Mouse (Mus musculus) heart, embryonic 16.5 days (tissue): ENCODE results near the gene Srpx. TPM values are rescaled to one million over a fixed set of nuclear protein-coding genes. Genes with fewer than 3 reads are reported as not detected.

Experiments
- ATAC-seq: fragments of 200-750 bp; cut with Nextera tagmentation; replicated peaks from 2 replicates; pipeline ENCODE4 v1.8.0; 2017; ENCODE audit warnings: moderate number of reproducible peaks; ENCODE audit not compliant: insufficient read depth, low FRiP score; ENCODE audit errors: extremely low read depth
- H3K27ac ChIP-seq: fragments of 300-500 bp; sonication (generic); 2 replicates; pipeline ENCODE4 v1.5.1; 2014; ENCODE audit warnings: mild to moderate bottlenecking, low read length, control low read depth, moderate library complexity
- H3K27me3 ChIP-seq: fragments of 300-500 bp; sonication (generic); 2 replicates; pipeline ENCODE4 v1.6.1; 2014; ENCODE audit warnings: low read length, mixed read lengths; ENCODE audit not compliant: control insufficient read depth, insufficient read depth
- H3K36me3 ChIP-seq: fragments of 300-500 bp; sonication (generic); 2 replicates; pipeline ENCODE4 v1.6.1; 2014; ENCODE audit not compliant: control insufficient read depth, insufficient read depth
- H3K4me1 ChIP-seq: fragments of 300-500 bp; sonication (generic); 2 replicates; pipeline ENCODE4 v1.6.1; 2014; ENCODE audit warnings: low read length, mixed read lengths; ENCODE audit not compliant: control insufficient read depth, insufficient read depth
- H3K4me2 ChIP-seq: fragments of 300-500 bp; sonication (generic); 2 replicates; pipeline ENCODE4 v1.6.1; 2014; ENCODE audit warnings: low read depth, mild to moderate bottlenecking, control low read depth, low read length
- H3K4me3 ChIP-seq: fragments of 300-500 bp; sonication (generic); 2 replicates; pipeline ENCODE4 v1.5.1; 2014; ENCODE audit warnings: mild to moderate bottlenecking, control low read depth, low read length
- H3K9ac ChIP-seq: fragments of 300-500 bp; sonication (generic); 2 replicates; pipeline ENCODE4 v1.6.1; 2014; ENCODE audit warnings: low read length, control low read depth
- H3K9me3 ChIP-seq: fragments of 300-500 bp; sonication (generic); replicated peaks from 2 replicates; pipeline ENCODE4 v1.6.1; 2016; ENCODE audit warnings: low read length; ENCODE audit not compliant: control insufficient read depth
- WGBS: fragments of 180-500 bp; shearing (Covaris S2); extraction: QIAGEN DNeasy Blood & Tissue Kit; methylation state at CpG from one replicate; pipeline ENCODE4 v1.1.7; 2014; 5-methylcytosine and 5-hydroxymethylcytosine counted together
- polyA plus RNA-seq: library from polyadenylated mRNA; unstranded; fragments of >200 nt; fragmentation: Nextera tagmentation; extraction: Ambion mirVana; gene quantifications from 2 replicates; pipeline ENCODE4 v1.2.1, GENCODE M21; 2015

The Srpx gene
- polyA plus RNA-seq, 1 experiment from 2014 or later = 14.5 TPM

DNA sequence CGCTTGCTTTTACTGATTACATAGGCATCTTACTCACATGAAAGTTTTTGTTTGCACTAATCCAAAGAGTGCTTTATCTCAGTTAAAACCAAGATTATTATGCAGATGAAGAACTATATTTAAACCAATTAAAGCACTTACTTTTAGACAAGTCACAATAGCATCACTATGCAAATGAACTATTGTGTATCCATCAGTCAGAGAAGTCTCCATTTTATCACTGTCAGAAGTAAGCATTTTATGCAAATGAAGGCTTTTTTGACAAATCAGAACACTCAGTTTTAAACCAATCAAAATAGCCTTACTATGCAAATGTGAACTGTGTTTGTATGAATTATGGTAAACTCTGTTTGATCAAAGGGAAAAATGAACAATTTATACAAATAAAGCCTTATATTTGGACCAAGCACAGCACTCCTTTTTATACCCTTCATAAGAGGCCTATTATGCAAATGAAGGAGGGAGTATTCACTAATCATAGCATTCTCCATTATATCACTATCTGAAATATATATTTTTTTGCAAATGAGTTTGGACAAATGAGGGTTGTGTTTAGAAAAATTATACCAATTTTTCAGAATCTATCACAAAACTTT, 109.7 kb downstream of the Srpx start:
- WGBS = 80% methylated on average over 1 of the region's 1 CpGs
- H3K27ac ChIP-seq = no peak overlapping the region
- no peaks in the 10 kb centered on the region for H3K36me3 ChIP-seq
- no peak overlapping the region for H3K4me3 ChIP-seq
- H3K4me1 ChIP-seq = no peaks in the 10 kb centered on the region
- no peak overlapping the region for H3K4me2 ChIP-seq
- no peak for ATAC-seq
- no peaks in the 10 kb centered on the region for H3K27me3 ChIP-seq
- H3K9me3 ChIP-seq = no peaks in the 10 kb centered on the region
- H3K9ac ChIP-seq = no peak overlapping the region

DNA sequence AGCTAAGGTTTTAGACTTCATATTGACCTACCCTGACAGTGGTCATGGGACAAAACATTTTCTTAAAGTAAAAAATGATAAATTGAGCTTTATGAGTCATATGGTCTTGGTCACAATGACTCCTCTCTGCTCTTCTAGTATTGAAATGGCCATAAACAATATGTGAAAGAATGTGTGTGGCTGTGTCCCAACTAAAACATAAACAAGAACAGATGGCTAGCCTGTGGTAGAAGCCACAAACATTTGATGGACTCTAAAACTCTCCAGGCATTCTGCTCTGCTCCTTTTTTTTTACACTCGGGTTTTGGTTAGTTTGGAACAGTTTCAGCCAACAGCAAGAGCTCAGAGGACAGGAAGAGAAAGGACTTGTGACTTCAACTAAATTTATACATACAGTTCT, 111.6 kb downstream of the Srpx start:
- Histone ChIP-seq H3K4me1 (no peaks in the 10 kb centered on the region), H3K36me3 (no peaks in the 10 kb centered on the region), H3K27ac (no peak overlapping the region), H3K4me2 (no peak overlapping the region), H3K27me3 (no peaks in the 10 kb centered on the region), H3K9ac (no peak overlapping the region), H3K4me3 (no peak overlapping the region), H3K9me3 (no peaks in the 10 kb centered on the region)
- WGBS = 38% methylated on average over 1 of the region's 1 CpGs
- no peak for ATAC-seq

DNA sequence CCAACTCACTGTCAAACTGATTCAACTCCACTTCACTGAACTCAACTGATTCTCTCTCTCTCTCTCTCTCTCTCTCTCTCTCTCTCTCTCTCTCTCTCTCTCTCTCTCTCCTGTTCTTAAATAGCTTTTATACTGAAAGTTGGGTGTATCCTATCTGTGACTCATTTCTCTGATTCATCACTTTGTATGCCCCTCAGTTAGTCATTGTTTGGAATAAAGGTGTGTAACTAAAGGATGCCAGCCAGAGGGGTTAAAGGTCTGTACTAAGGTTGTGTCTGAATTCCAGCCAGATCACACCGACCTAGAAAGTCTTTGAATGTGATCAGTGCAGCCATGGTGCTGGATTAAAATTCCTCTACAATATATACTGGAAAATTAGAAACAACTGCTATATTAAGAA, 116.8 kb downstream of the Srpx start:
- Histone ChIP-seq H3K27ac (no peak overlapping the region), H3K4me2 (no peak overlapping the region), H3K27me3 (no peaks in the 10 kb centered on the region), H3K4me3 (no peak overlapping the region), H3K9ac (no peak overlapping the region), H3K9me3 (no peaks in the 10 kb centered on the region), H3K36me3 (no peaks in the 10 kb centered on the region), H3K4me1 (no peaks in the 10 kb centered on the region)
- ATAC-seq = no peak
- WGBS = 65% methylated on average over 1 of the region's 1 CpGs

Other genes with a start within 250 kb of the Srpx start
- gene Sytl5, start 232.1 kb downstream of the Srpx start, polyA plus RNA-seq = 0.09 and 0.17 TPM in 2 replicates
- 8.5 and 9.8 TPM in 2 replicates for gene Rpgr, start 99.2 kb upstream of the Srpx start, polyA plus RNA-seq
- gene Otc, start 134.6 kb upstream of the Srpx start, polyA plus RNA-seq = 0.06 and 0.09 TPM in 2 replicates